ENCODE assay signal across 18 mouse cellular contexts in genomic region chr12:85929711-85930110, GRCm38 (mm10).
DNase-seq lines count a peak whose midpoint lies in the region; ATAC-seq lines count a peak whose summit lies in the region.
"Had no signal": no experiment of that assay in that cellular context is flagged by ENCODE, and none has a peak within 500 bp of the region (broad histone marks: within the 10 kb centered on the region; RNA-seq: fewer than 3 reads in every experiment).

No protein-coding gene starts in this region.

- peaks cover 47% of the 10 kb centered on the region for H3K36me3 ChIP-seq in heart, embryonic 13.5 days
- peaks cover 14% of the 10 kb centered on the region for H3K36me3 ChIP-seq in lung, embryonic 16.5 days (ENCODE audit: control insufficient read depth, insufficient read depth, low read length)
- peaks cover 32% of the 10 kb centered on the region for H3K36me3 ChIP-seq in embryonic facial prominence, embryonic 14.5 days (ENCODE audit: control insufficient read depth, insufficient read depth, low read length)
- H3K36me3 ChIP-seq in stomach, embryonic 16.5 days (ENCODE audit: control insufficient read depth, insufficient read depth, low read length), result peaks cover 18% of the 10 kb centered on the region

- intact Hi-C loops in heart, postnatal 25 days (cut with DNase I), result loop anchor here (2.0 kb wide), 1 partner anchor 151 kb away; no protein-coding TSS in a partner anchor

- no peak overlapping the region for H3K9ac ChIP-seq in heart, embryonic 13.5 days
- H3K9ac ChIP-seq in lung, embryonic 16.5 days (ENCODE audit: low read length), result no peak overlapping the region
- H3K9ac ChIP-seq in embryonic facial prominence, embryonic 14.5 days (ENCODE audit: low read depth, low read length), result no peak overlapping the region
- no peak overlapping the region for H3K9ac ChIP-seq in stomach, embryonic 16.5 days (ENCODE audit: low read length)
- H3K9ac ChIP-seq: forebrain, embryonic 13.5 days; heart, embryonic 12.5 days; liver, embryonic 12.5 days; lung, embryonic 14.5 days had no signal

- WGBS in heart, embryonic 13.5 days, result 49% methylated on average over 4 of the region's 4 CpGs
- WGBS in lung, embryonic 16.5 days, result 32% methylated on average over 4 of the region's 4 CpGs
- 44% methylated on average over 4 of the region's 4 CpGs for WGBS in embryonic facial prominence, embryonic 14.5 days
- WGBS in stomach, embryonic 16.5 days, result 42% methylated on average over 4 of the region's 4 CpGs

- peak overlapping the region; percentile 13; the same call in 1 of the 2 replicates for H3K27ac ChIP-seq in heart, embryonic 13.5 days (replicated peaks)
- 0 out of 2 replicates have a peak overlapping the region, but pooled peaks have one; percentile 16 for H3K27ac ChIP-seq in lung, embryonic 16.5 days (ENCODE audit: low read length)
- H3K27ac ChIP-seq in embryonic facial prominence, embryonic 14.5 days (replicated peaks; ENCODE audit: low read depth, low read length), result peak overlapping the region; percentile 68
- peak overlapping the region; percentile 50 for H3K27ac ChIP-seq in stomach, embryonic 16.5 days (ENCODE audit: low read length)
- H3K27ac ChIP-seq: forebrain, embryonic 13.5 days; kidney, postnatal 0 days; liver, embryonic 12.5 days had no signal

- no peak overlapping the region for H3K4me3 ChIP-seq in heart, embryonic 13.5 days
- H3K4me3 ChIP-seq in lung, embryonic 16.5 days (ENCODE audit: low read length), result no peak overlapping the region
- no peak overlapping the region for H3K4me3 ChIP-seq in embryonic facial prominence, embryonic 14.5 days (ENCODE audit: low read depth, low read length)
- H3K4me3 ChIP-seq in stomach, embryonic 16.5 days (replicated peaks; ENCODE audit: low read length), result no peak overlapping the region
- H3K4me3 ChIP-seq: erythroblast, embryonic 14.5 days; forebrain, embryonic 13.5 days; heart, embryonic 12.5 days; liver, embryonic 12.5 days had no signal

- DNase-seq in heart, postnatal 25 days (ENCODE audit: low spot score), result no peak
- no peak for DNase-seq in lung, adult 18-20 months
- no peak for DNase-seq in embryonic facial prominence, embryonic 14.5 days (ENCODE audit: low spot score)
- DNase-seq in embryo, embryonic 10 days (ENCODE audit: low spot score), result no peak
- DNase-seq: adrenal gland, adult 8-10 months; cerebellum, adult 9-10 months; kidney, adult 18-20 months; lung, embryonic 14.5 days; lung, postnatal 4 days; right cerebral cortex, postnatal 25 days had no signal

- no peaks in the 10 kb centered on the region for H3K27me3 ChIP-seq in heart, embryonic 13.5 days (replicated peaks)
- H3K27me3 ChIP-seq in lung, embryonic 16.5 days (ENCODE audit: control insufficient read depth, insufficient read depth, low read depth, low read length), result no peaks in the 10 kb centered on the region
- H3K27me3 ChIP-seq in embryonic facial prominence, embryonic 14.5 days (replicated peaks; ENCODE audit: control insufficient read depth, insufficient read depth, low read length), result no peaks in the 10 kb centered on the region
- H3K27me3 ChIP-seq in stomach, embryonic 16.5 days (ENCODE audit: control insufficient read depth, insufficient read depth, low read length), result no peaks in the 10 kb centered on the region
- H3K27me3 ChIP-seq: forebrain, embryonic 13.5 days; heart, embryonic 12.5 days; liver, embryonic 12.5 days had no signal

- no peak overlapping the region for H3K4me2 ChIP-seq in heart, embryonic 13.5 days
- no peak overlapping the region for H3K4me2 ChIP-seq in lung, embryonic 16.5 days (ENCODE audit: low read depth, low read length)
- H3K4me2 ChIP-seq in embryonic facial prominence, embryonic 14.5 days (ENCODE audit: low read depth, low read length), result no peak overlapping the region
- no peak overlapping the region for H3K4me2 ChIP-seq in stomach, embryonic 16.5 days (ENCODE audit: low read depth, low read length)
- H3K4me2 ChIP-seq: forebrain, embryonic 13.5 days; heart, embryonic 12.5 days; liver, embryonic 12.5 days; lung, embryonic 14.5 days had no signal

- H3K9me3 ChIP-seq in heart, embryonic 13.5 days, result peaks cover 5% of the 10 kb centered on the region; the same call in 1 of the 2 replicates
- no peaks in the 10 kb centered on the region for H3K9me3 ChIP-seq in lung, embryonic 16.5 days (ENCODE audit: control insufficient read depth, low read length)
- H3K9me3 ChIP-seq in embryonic facial prominence, embryonic 14.5 days (ENCODE audit: control insufficient read depth, low read length), result peaks cover 9% of the 10 kb centered on the region
- H3K9me3 ChIP-seq in stomach, embryonic 16.5 days (replicated peaks; ENCODE audit: control insufficient read depth, low read length), result 0 out of 2 replicates have a peak, but pooled peaks cover 4% of the 10 kb centered on the region
- H3K9me3 ChIP-seq: forebrain, embryonic 13.5 days; liver, embryonic 12.5 days had no signal

- H3K4me1 ChIP-seq in heart, embryonic 13.5 days, result peaks cover 30% of the 10 kb centered on the region
- H3K4me1 ChIP-seq in lung, embryonic 16.5 days (replicated peaks; ENCODE audit: control insufficient read depth, insufficient read depth, low read length), result no peaks in the 10 kb centered on the region
- H3K4me1 ChIP-seq in embryonic facial prominence, embryonic 14.5 days (ENCODE audit: control insufficient read depth, insufficient read depth, low read length), result peaks cover 3% of the 10 kb centered on the region; the same call in 1 of the 2 replicates
- H3K4me1 ChIP-seq in stomach, embryonic 16.5 days (ENCODE audit: control insufficient read depth, insufficient read depth, low read length), result no peaks in the 10 kb centered on the region
- H3K4me1 ChIP-seq: liver, embryonic 12.5 days had no signal

- no peak for ATAC-seq in heart, embryonic 13.5 days (ENCODE audit: extremely low read depth, insufficient number of reproducible peaks, low FRiP score, low TSS enrichment)
- ATAC-seq in lung, embryonic 16.5 days (ENCODE audit: low read depth), result no peak
- no peak for ATAC-seq in embryonic facial prominence, embryonic 14.5 days (ENCODE audit: low read depth)
- ATAC-seq in stomach, embryonic 16.5 days (ENCODE audit: insufficient read depth, low FRiP score), result no peak
- ATAC-seq: forebrain, embryonic 13.5 days; liver, embryonic 12.5 days had no signal

Comparison
In these comparisons a context has a peak if more than half of its experiments do, and no peak if none do; other contexts are left out.
1. H3K27ac ChIP-seq: peak in every context shown above with its lines; median percentile 68 in embryonic facial prominence, embryonic 14.5 days; 50 in stomach, embryonic 16.5 days; 16 in lung, embryonic 16.5 days; 13 in heart, embryonic 13.5 days.